Mouse (Mus musculus) heart, embryonic 14.5 days (tissue): ENCODE data around the gene Stx6. TPM values are rescaled to one million over a fixed set of nuclear protein-coding genes. Genes with fewer than 3 reads are reported as not detected.

Experiments used
- ATAC-seq: fragments of 200-750 bp; cut with Nextera tagmentation; 2 replicates; pipeline ENCODE4 v1.8.0; 2017; ENCODE audit warnings: low read depth, moderate TSS enrichment; ENCODE audit not compliant: insufficient number of reproducible peaks, insufficient read depth, low FRiP score
- H3K27ac ChIP-seq, 2 experiments: fragments of 200-500 bp in 1 of 2; fragments of 300-500 bp in 1 of 2; sonication (generic) in 1 of 2; replicated peaks in 1 of 2; 2 replicates each; pipeline ENCODE4 v1.5.1; 2012 to 2014; ENCODE audit warnings: low read depth in 2 of 2, low read length in 2 of 2, control low read depth in 1 of 2, mild to moderate bottlenecking in 1 of 2, mixed read lengths in 1 of 2; ENCODE audit not compliant: control insufficient read depth in 1 of 2, insufficient read depth in 1 of 2
- H3K27me3 ChIP-seq: fragments of 300-500 bp; sonication (generic); 2 replicates; pipeline ENCODE4 v1.6.1; 2014; ENCODE audit warnings: mild to moderate bottlenecking, low read length, control low read depth; ENCODE audit not compliant: control insufficient read depth, insufficient read depth
- H3K36me3 ChIP-seq: fragments of 300-500 bp; sonication (generic); 2 replicates; pipeline ENCODE4 v1.6.1; 2014; ENCODE audit warnings: mild to moderate bottlenecking, control low read depth, low read length, mixed read lengths; ENCODE audit not compliant: control insufficient read depth, insufficient read depth
- H3K4me1 ChIP-seq, 2 experiments: fragments of 200-500 bp in 1 of 2; fragments of 300-500 bp in 1 of 2; sonication (generic) in 1 of 2; 2 replicates each; pipeline ENCODE4 v1.6.1; 2012 to 2014; ENCODE audit warnings: low read length in 2 of 2, control low read depth in 1 of 2, mixed read lengths in 1 of 2; ENCODE audit not compliant: control insufficient read depth in 2 of 2, insufficient read depth in 2 of 2
- H3K4me2 ChIP-seq: fragments of 300-500 bp; sonication (generic); 2 replicates; pipeline ENCODE4 v1.6.1; 2014; ENCODE audit warnings: mild to moderate bottlenecking, low read length
- H3K4me3 ChIP-seq, 2 experiments: fragments of 200-500 bp in 1 of 2; fragments of 300-500 bp in 1 of 2; sonication (generic) in 1 of 2; 2 replicates each; pipeline ENCODE4 v1.5.1; 2012 to 2014; ENCODE audit warnings: low read length in 2 of 2, mild to moderate bottlenecking in 2 of 2, control low read depth in 1 of 2, low read depth in 1 of 2, moderate library complexity in 1 of 2; ENCODE audit not compliant: control insufficient read depth in 1 of 2, insufficient read depth in 1 of 2
- H3K9ac ChIP-seq: fragments of 300-500 bp; sonication (generic); 2 replicates; pipeline ENCODE4 v1.6.1; 2014; ENCODE audit warnings: mild to moderate bottlenecking, low read length
- H3K9me3 ChIP-seq: fragments of 300-500 bp; sonication (generic); 2 replicates; pipeline ENCODE4 v1.6.1; 2016; ENCODE audit warnings: low read length, control low read depth; ENCODE audit not compliant: control insufficient read depth
- WGBS: fragments of 180-500 bp; shearing (Covaris S2); extraction: QIAGEN DNeasy Blood & Tissue Kit; methylation state at CpG from one replicate; pipeline ENCODE4 v1.1.7; 2014; 5-methylcytosine and 5-hydroxymethylcytosine counted together
- polyA plus RNA-seq: library from polyadenylated mRNA; unstranded; fragments of >200 nt; fragmentation: Nextera tagmentation; extraction: Ambion mirVana; gene quantifications from 2 replicates; pipeline ENCODE4 v1.2.1, GENCODE M21; 2014

The Stx6 gene
- polyA plus RNA-seq, 1 experiment from 2014 or later, result 56.4 TPM

- H3K36me3 ChIP-seq, result peaks cover 84% of the 10 kb centered on the region
- H3K9me3 ChIP-seq, result no peaks in the 10 kb centered on the region
- peaks cover 14 to 24% of the 10 kb centered on the region in 2 experiments; a peak in 3 of 4 replicates for H3K4me1 ChIP-seq
- H3K27ac ChIP-seq, result no peak overlapping the region
- no peak for ATAC-seq
- no peak overlapping the region for H3K4me3 ChIP-seq
- H3K27me3 ChIP-seq, result no peaks in the 10 kb centered on the region
- H3K4me2 ChIP-seq, result no peak overlapping the region
- no peak overlapping the region for H3K9ac ChIP-seq
- 88% methylated on average over 6 of the region's 6 CpGs for WGBS
These were observed 64.5 kb downstream of the Stx6 start for GRCm38 (mm10) chr1:155223036-155223435.

DNA sequence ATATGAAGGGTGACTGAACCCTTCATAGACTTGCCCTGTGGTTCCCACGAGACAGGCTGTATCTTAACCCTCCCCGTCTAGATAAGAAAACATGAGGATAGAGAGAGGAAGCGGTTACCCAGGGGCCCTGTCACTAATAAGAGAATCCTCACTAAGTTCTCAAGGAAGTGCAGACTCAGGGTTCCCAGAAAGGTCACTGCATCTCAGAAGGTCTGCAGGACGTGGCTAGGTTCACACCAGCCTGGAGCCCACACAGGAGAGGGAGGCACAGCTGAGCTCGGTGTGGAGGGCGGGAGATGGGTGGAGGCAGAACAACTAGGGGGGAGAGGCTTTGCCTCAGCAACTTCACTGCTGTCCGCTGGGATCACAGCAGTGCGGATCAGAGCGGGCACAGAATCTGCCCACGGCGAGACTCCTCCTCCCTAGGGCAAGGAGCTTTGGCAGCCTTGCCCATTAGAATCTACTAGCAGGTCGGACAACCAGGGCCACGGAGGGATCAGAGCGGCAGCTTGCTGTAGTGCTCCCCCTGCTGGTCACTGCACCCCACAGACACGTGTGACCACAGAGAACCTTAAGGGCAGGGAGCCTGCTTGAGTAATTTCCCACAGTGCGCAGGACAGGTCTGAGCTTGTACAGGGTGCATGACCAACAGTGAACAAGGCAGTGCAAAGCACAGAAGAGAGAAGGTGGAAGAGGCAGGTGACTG is 65.5 kb downstream of the Stx6 start:
- 19% methylated on average over 16 of the region's 16 CpGs for whole genome bisulfite sequencing
- peaks cover 14 to 24% of the 10 kb centered on the region in 2 experiments; a peak in 3 of 4 replicates for H3K4me1 ChIP-seq
- ATAC-seq, result 0 out of 2 replicates have a peak, but pooled peaks have one; percentile 52
- no peak overlapping the region for H3K27ac ChIP-seq
- H3K4me3 ChIP-seq, result no peak overlapping the region; a peak in 1 of 4 replicates
- H3K4me2 ChIP-seq, result peak overlapping the region; percentile 34
- H3K9ac ChIP-seq, result no peak overlapping the region
- H3K27me3 ChIP-seq, result no peaks in the 10 kb centered on the region
- no peaks in the 10 kb centered on the region for H3K9me3 ChIP-seq
- peaks cover 89% of the 10 kb centered on the region for H3K36me3 ChIP-seq

DNA sequence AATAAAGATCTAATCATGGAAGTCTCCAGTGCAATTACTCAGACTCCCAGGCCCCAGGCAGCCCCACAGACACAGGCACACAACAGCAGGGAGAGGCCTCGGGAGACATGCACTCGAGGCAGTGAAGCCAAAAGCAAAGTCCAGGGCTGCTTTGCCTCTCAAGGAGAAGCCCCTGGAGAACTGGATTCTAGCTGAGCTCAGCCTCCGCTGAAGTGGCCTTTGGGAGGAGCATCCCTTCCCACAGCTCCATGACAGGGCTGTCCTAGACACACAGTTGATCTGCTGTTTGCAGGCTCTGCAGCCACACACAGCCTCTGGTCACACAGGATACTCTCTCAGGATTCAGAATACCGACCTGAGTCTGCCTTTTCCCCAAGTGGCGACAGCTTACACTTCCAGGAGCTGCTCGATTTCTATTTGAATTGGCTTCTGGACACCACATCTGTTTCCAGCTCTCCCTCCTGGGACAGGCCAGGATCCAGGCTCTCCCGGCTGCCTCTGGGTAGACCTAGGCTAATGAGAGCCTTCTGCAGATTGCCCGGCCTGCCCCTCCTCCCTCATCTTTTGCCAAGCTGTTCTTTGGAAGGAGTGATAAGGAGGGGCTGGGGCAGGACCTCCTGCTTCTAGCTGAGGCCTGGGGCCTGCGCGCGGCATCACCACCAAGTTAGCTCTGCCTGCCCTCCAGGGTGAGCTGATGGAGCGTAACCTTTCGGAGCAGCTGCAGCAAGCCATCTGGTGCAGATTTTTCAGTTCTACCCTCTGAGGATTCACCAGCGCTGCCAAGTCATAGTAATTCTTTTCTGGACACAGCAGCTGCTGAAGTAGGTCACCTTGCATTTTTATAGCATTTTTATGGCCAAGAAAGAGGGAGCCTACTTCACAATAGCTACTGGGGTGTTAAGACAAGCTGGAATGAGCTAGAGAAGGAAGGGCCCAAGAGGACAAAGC is 71.2 kb downstream of the Stx6 start:
- peak overlapping the region; percentile 28 to 59 for H3K27ac ChIP-seq
- H3K9ac ChIP-seq, result peak overlapping the region; percentile 17

GRCm38 (mm10) chr1:155232385-155232784 is 73.9 kb downstream of the Stx6 start:
- no peak overlapping the region for H3K4me3 ChIP-seq
- H3K27ac ChIP-seq, result peak overlapping the region in 1 of 2 experiments; percentile 99; a peak in 2 of 4 replicates
- ATAC-seq, result no peak
- H3K27me3 ChIP-seq, result no peaks in the 10 kb centered on the region
- 71% methylated on average over 12 of the region's 12 CpGs for WGBS
- peaks cover 56 to 61% of the 10 kb centered on the region in 2 experiments for H3K4me1 ChIP-seq
- peaks cover 40% of the 10 kb centered on the region for H3K36me3 ChIP-seq
- no peaks in the 10 kb centered on the region for H3K9me3 ChIP-seq
- 0 out of 2 replicates have a peak overlapping the region, but pooled peaks have one; percentile 2 for H3K4me2 ChIP-seq
- peak overlapping the region; percentile 68; the same call in 1 of the 2 replicates for H3K9ac ChIP-seq

More for the DNA sequence above, 71.2 kb downstream of the Stx6 start:
- no peak overlapping the region for H3K4me3 ChIP-seq
- H3K4me1 ChIP-seq, result peaks cover 31 to 37% of the 10 kb centered on the region in 2 experiments
- WGBS, result 32% methylated on average over 14 of the region's 14 CpGs
- no peaks in the 10 kb centered on the region for H3K27me3 ChIP-seq
- 0 out of 2 replicates have a peak overlapping the region, but pooled peaks have one; percentile 2 for H3K4me2 ChIP-seq
- peaks cover 62% of the 10 kb centered on the region for H3K36me3 ChIP-seq
- no peaks in the 10 kb centered on the region for H3K9me3 ChIP-seq
- ATAC-seq, result no peak

- no peak for ATAC-seq
- Histone ChIP-seq H3K9ac (peak overlapping the region; percentile 68; the same call in 1 of the 2 replicates), H3K27ac (peak overlapping the region; percentile 96 to 99), H3K36me3 (peaks cover 41% of the 10 kb centered on the region), H3K4me2 (0 out of 2 replicates have a peak overlapping the region, but pooled peaks have one; percentile 2), H3K27me3 (no peaks in the 10 kb centered on the region), H3K4me3 (no peak overlapping the region), H3K9me3 (no peaks in the 10 kb centered on the region), H3K4me1 (peaks cover 60 to 65% of the 10 kb centered on the region in 2 experiments)
- 80% methylated on average over 6 of the region's 6 CpGs for WGBS
These were observed 74.3 kb downstream of the Stx6 start for GRCm38 (mm10) chr1:155232786-155233185.

DNA sequence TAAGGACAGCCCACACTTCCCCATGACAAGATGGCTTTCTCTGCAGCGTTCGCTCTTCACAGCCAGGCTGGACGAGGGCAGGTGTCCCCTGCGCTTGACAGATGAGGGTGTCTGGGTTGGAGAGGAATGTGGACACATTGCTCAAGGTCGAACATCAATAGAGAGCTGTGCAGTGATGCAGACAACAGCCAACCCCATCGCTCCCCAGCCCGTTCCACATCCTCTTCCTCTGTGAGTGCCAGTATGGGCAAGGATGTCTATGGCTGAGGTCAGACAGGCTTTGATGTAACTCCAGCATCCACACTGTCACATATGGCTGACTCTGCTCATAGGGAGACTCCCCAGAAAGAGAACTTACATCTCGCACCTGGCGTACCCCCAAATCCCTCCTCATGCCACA is 74.9 kb downstream of the Stx6 start:
- Histone ChIP-seq H3K27ac (peak overlapping the region; percentile 96 to 99), H3K27me3 (no peaks in the 10 kb centered on the region), H3K9me3 (no peaks in the 10 kb centered on the region), H3K36me3 (peaks cover 41% of the 10 kb centered on the region), H3K9ac (peak overlapping the region; percentile 68), H3K4me3 (no peak overlapping the region), H3K4me2 (peak overlapping the region; percentile 45), H3K4me1 (peaks cover 64 to 70% of the 10 kb centered on the region in 2 experiments)
- ATAC-seq, result no peak
- WGBS, result 58% methylated on average over 9 of the region's 9 CpGs

GRCm38 (mm10) chr1:155233931-155234607 is 75.6 kb downstream of the Stx6 start:
- Histone ChIP-seq H3K9ac (peak overlapping the region; percentile 68), H3K4me1 (peaks cover 68 to 76% of the 10 kb centered on the region in 2 experiments), H3K27me3 (no peaks in the 10 kb centered on the region), H3K9me3 (no peaks in the 10 kb centered on the region), H3K36me3 (peaks cover 42% of the 10 kb centered on the region), H3K4me2 (peak overlapping the region; percentile 45), H3K4me3 (no peak overlapping the region), H3K27ac (peak overlapping the region; percentile 96 to 99)
- peak; percentile 70 for ATAC-seq
- 18% methylated on average over 14 of the region's 14 CpGs for WGBS
